Mouse (Mus musculus) CH12.LX (cell line): ENCODE data around the gene 4930415O20Rik. TPM values are rescaled to one million over a fixed set of nuclear protein-coding genes. Genes with fewer than 3 reads are reported as not detected.

Experiments used
- DNase-seq: peaks from one replicate; pipeline ENCODE4 v3.0.0-alpha.2; 2013; ENCODE audit errors: extremely low read depth
- H3K27ac ChIP-seq: 2 replicates; pipeline ENCODE4 v1.5.1; 2012; ENCODE audit warnings: low read depth, mild to moderate bottlenecking, control low read depth, moderate library complexity; ENCODE audit not compliant: insufficient read depth
- H3K27me3 ChIP-seq: replicated peaks from 2 replicates; pipeline ENCODE3; 2012; ENCODE audit warnings: inconsistent platforms
- H3K36me3 ChIP-seq, 2 experiments: replicated peaks in 1 of 2; 2 replicates each; pipeline versions ENCODE3 to v1.6.1; 2012; ENCODE audit warnings: inconsistent platforms in 1 of 2, low read length in 1 of 2, mild to moderate bottlenecking in 1 of 2, mixed read lengths in 1 of 2, moderate library complexity in 1 of 2; ENCODE audit not compliant: control insufficient read depth in 1 of 2, insufficient read depth in 1 of 2
- H3K4me1 ChIP-seq, 2 experiments: 2 replicates each; pipeline ENCODE4 v1.6.1; 2012; ENCODE audit warnings: inconsistent platforms in 1 of 2, moderate library complexity in 1 of 2; ENCODE audit not compliant: insufficient read depth in 2 of 2, control insufficient read depth in 1 of 2
- H3K4me2 ChIP-seq: 2 replicates; pipeline ENCODE4 v1.6.1; 2012; ENCODE audit warnings: low read depth, mild to moderate bottlenecking, control low read depth; ENCODE audit not compliant: poor library complexity, insufficient read depth, severe bottlenecking
- H3K4me3 ChIP-seq, 3 experiments: fragments of 150-350 bp in 1 of 3; sonication (generic) in 1 of 3; replicated peaks in 1 of 3; 2 replicates each; pipeline versions ENCODE3 to v1.5.1; 2011 to 2012; ENCODE audit warnings: low read depth in 2 of 3, low read length in 2 of 3, mild to moderate bottlenecking in 2 of 3, moderate library complexity in 2 of 3, control low read depth in 1 of 3, improper control_type of control experiment in 1 of 3, inconsistent platforms in 1 of 3, mixed read lengths in 1 of 3; ENCODE audit not compliant: poor library complexity in 1 of 3
- H3K79me2 ChIP-seq: replicated peaks from 2 replicates; pipeline ENCODE4 v1.6.1; 2012; ENCODE audit warnings: mild to moderate bottlenecking, moderate library complexity; ENCODE audit not compliant: control insufficient read depth, poor library complexity, insufficient read depth, severe bottlenecking; ENCODE audit errors: extremely low read depth
- H3K9ac ChIP-seq: 2 replicates; pipeline ENCODE4 v1.6.1; 2012; ENCODE audit warnings: low read depth, mild to moderate bottlenecking, control low read depth, moderate library complexity; ENCODE audit not compliant: insufficient read depth
- H3K9me3 ChIP-seq: replicated peaks from 2 replicates; pipeline ENCODE3; 2012; ENCODE audit warnings: low read length, inconsistent platforms, mixed read lengths
- CHD2 ChIP-seq: IDR thresholded peaks from 2 replicates; pipeline ENCODE4 v1.6.1; 2011; ENCODE audit warnings: low read length, improper control_type of control experiment
- ELF1 ChIP-seq: IDR thresholded peaks from 2 replicates; pipeline ENCODE4 v1.6.1; 2014; ENCODE audit warnings: low read depth, mild to moderate bottlenecking, inconsistent platforms, low read length, improper control_type of control experiment
- EP300 ChIP-seq: IDR thresholded peaks from 2 replicates; pipeline ENCODE4 v1.6.1; 2011; ENCODE audit warnings: low read length, improper control_type of control experiment
- ETS1 ChIP-seq: conservative IDR thresholded peaks from 2 replicates; pipeline ENCODE4 v1.6.1; 2012; ENCODE audit warnings: low read depth, mild to moderate bottlenecking, inconsistent platforms, low read length, improper control_type of control experiment, moderate library complexity
- GABPA ChIP-seq: IDR thresholded peaks from 2 replicates; pipeline ENCODE4 v1.6.1; 2012; ENCODE audit warnings: low read depth, low read length, improper control_type of control experiment, inconsistent platforms; ENCODE audit not compliant: insufficient replicate concordance
- IRF4 ChIP-seq: IDR thresholded peaks from 2 replicates; pipeline ENCODE4 v1.6.1; 2014; ENCODE audit warnings: low read depth, mild to moderate bottlenecking, inconsistent platforms, low read length, improper control_type of control experiment
- JUN ChIP-seq: IDR thresholded peaks from 2 replicates; pipeline ENCODE4 v1.6.1; 2011; ENCODE audit warnings: low read depth, mild to moderate bottlenecking, low read length, improper control_type of control experiment, moderate library complexity; ENCODE audit not compliant: insufficient read depth
- MAX ChIP-seq: IDR thresholded peaks from 2 replicates; pipeline ENCODE4 v1.6.1; 2011; ENCODE audit warnings: low read length, improper control_type of control experiment
- MEF2A ChIP-seq: IDR thresholded peaks from 2 replicates; pipeline ENCODE4 v1.6.1; 2014; ENCODE audit warnings: low read depth, mild to moderate bottlenecking, inconsistent platforms, low read length, improper control_type of control experiment, borderline replicate concordance
- NELFE ChIP-seq: IDR thresholded peaks from 2 replicates; pipeline ENCODE4 v1.6.1; 2011; ENCODE audit warnings: low read depth, low read length, improper control_type of control experiment
- NRF1 ChIP-seq: IDR thresholded peaks from 2 replicates; pipeline ENCODE4 v1.6.1; 2014; ENCODE audit warnings: low read depth, mild to moderate bottlenecking, inconsistent platforms, low read length, improper control_type of control experiment, moderate library complexity
- POLR2A ChIP-seq: IDR thresholded peaks from 2 replicates; pipeline ENCODE4 v1.6.1; 2011; ENCODE audit warnings: low read depth, mild to moderate bottlenecking, improper control_type of control experiment, low read length
- POLR2AphosphoS2 ChIP-seq: IDR thresholded peaks from 2 replicates; pipeline ENCODE4 v1.6.1; 2011; ENCODE audit warnings: low read depth, low read length, improper control_type of control experiment
- RAD21 ChIP-seq: IDR thresholded peaks from 2 replicates; pipeline ENCODE4 v1.6.1; 2011; ENCODE audit warnings: low read depth, mild to moderate bottlenecking, low read length, improper control_type of control experiment, moderate library complexity
- RCOR1 ChIP-seq: conservative IDR thresholded peaks from 2 replicates; pipeline ENCODE4 v1.6.1; 2012; ENCODE audit warnings: low read depth, mild to moderate bottlenecking, inconsistent platforms, low read length, improper control_type of control experiment
- TBP ChIP-seq: conservative IDR thresholded peaks from 2 replicates; pipeline ENCODE4 v1.6.1; 2011; ENCODE audit warnings: low read depth, low read length, improper control_type of control experiment
- TCF12 ChIP-seq: IDR thresholded peaks from 2 replicates; pipeline ENCODE4 v1.6.1; 2014; ENCODE audit warnings: low read depth, mild to moderate bottlenecking, inconsistent platforms, low read length, improper control_type of control experiment
- ZC3H11A ChIP-seq: IDR thresholded peaks from 2 replicates; pipeline ENCODE4 v1.6.1; 2012; ENCODE audit warnings: low read depth, mild to moderate bottlenecking, inconsistent platforms, low read length, improper control_type of control experiment
- ZKSCAN1 ChIP-seq: IDR thresholded peaks from 2 replicates; pipeline ENCODE4 v1.6.1; 2012; ENCODE audit warnings: low read depth, inconsistent platforms, low read length, improper control_type of control experiment, borderline replicate concordance
- ZMIZ1 ChIP-seq: IDR thresholded peaks from 2 replicates; pipeline ENCODE4 v1.6.1; 2012; ENCODE audit warnings: low read depth, mild to moderate bottlenecking, inconsistent platforms, low read length, improper control_type of control experiment
- dilution Hi-C: fragments of 300-500 bp; cut with MboI; formaldehyde crosslinking; loops from 2 replicates; pipeline ENCODE4 v1.14.3; 2020; ENCODE audit warnings: low sequenced_read_pairs; ENCODE audit not compliant: extremely low pct_unique_long_range_greater_than_20kb, extremely low pct_ligation_motif_present
- in situ Hi-C: fragments of 300-500 bp; cut with MboI; formaldehyde crosslinking; loops from 3 replicates; pipeline ENCODE4 v1.14.3; 2019; ENCODE audit warnings: low sequenced_read_pairs, low pct_ligation_motif_present, low pct_unique_long_range_greater_than_20kb, mixed read lengths
- polyA plus RNA-seq: library from polyadenylated mRNA; unstranded; fragments of >175 nt; gene quantifications from 2 replicates; pipeline ENCODE4 v1.2.1, GENCODE M21; 2012; ENCODE audit warnings: low read depth; ENCODE audit not compliant: insufficient read length
- total RNA-seq, 2 experiments: library from RNA; depleted of rRNA; stranded (reverse); fragments of 300-350 nt in 1 of 2; fragments of >200 nt in 1 of 2; gene quantifications; 2 replicates each; pipeline ENCODE4 v1.2.3; 2012 to 2014

4930415O20Rik gene
- total and polyA plus RNA-seq, 3 experiments, result not detected

DNA sequence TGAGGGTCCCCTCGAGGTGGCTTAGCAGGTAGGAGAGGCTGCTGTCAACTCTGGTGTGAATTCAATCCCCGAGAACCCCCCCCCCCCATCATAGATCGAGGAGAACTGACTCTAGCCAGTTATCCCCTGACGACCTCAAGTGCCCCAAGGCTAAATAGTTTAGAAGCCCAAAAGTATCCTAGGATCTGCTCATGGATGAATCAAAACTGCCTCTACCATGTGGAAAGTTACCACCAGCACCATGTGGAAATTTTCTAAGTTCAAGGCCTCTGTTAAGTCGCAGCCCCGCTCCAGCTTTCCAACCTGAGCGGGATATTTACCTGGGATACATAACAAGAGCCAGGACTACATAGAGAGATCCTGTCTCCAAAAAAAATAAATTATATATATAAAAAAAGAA is 1.6 kb upstream of the 4930415O20Rik start:
- Histone ChIP-seq H3K27me3 (no peaks in the 10 kb centered on the region), H3K79me2 (peaks cover 40% of the 10 kb centered on the region), H3K36me3 (peaks cover 2 to 22% of the 10 kb centered on the region in 2 experiments), H3K9me3 (no peaks in the 10 kb centered on the region), H3K27ac (no peak overlapping the region), H3K4me2 (peak overlapping the region; percentile 96), H3K4me1 (peaks cover 0 to 33% of the 10 kb centered on the region in 2 experiments; a peak in 2 of 4 replicates), H3K4me3 (peak overlapping the region in 2 of 3 experiments; percentile 56 to 93), H3K9ac (peak overlapping the region; percentile 98)
- TF ChIP-seq CHD2 (no peak), ZKSCAN1 (no peak), POLR2AphosphoS2 (no peak; the same call in 1 of the 2 replicates), ELF1 (no peak), ZC3H11A (no peak), NRF1 (no peak), RAD21 (no peak), RCOR1 (no peak), POLR2A (no peak), GABPA (no peak), TBP (no peak), MAX (no peak), IRF4 (no peak), TCF12 (no peak), NELFE (no peak), JUN (no peak), MEF2A (no peak), ZMIZ1 (no peak), ETS1 (no peak), EP300 (no peak)
- DNase-seq, result no peak
- dilution Hi-C loops, result no loop called here
- in situ Hi-C loops, result loop anchor here (5.0 kb wide), 2 partner anchors 37 to 63 kb away; partner anchors contain the start of genes Cacnb3 and Kansl2

GRCm38 (mm10) chr15:98569795-98570365 is 924 bp upstream of the 4930415O20Rik start:
- Histone ChIP-seq H3K9me3 (no peaks in the 10 kb centered on the region), H3K4me1 (peaks cover 0 to 26% of the 10 kb centered on the region in 2 experiments; a peak in 2 of 4 replicates), H3K27ac (no peak overlapping the region), H3K79me2 (peaks cover 36% of the 10 kb centered on the region), H3K4me2 (no peak overlapping the region), H3K36me3 (peaks cover 0 to 17% of the 10 kb centered on the region in 2 experiments), H3K27me3 (peaks cover under 1% of the 10 kb centered on the region), H3K4me3 (no peak overlapping the region), H3K9ac (no peak overlapping the region)
- TF ChIP-seq TCF12 (no peak), POLR2AphosphoS2 (0 out of 2 replicates have a peak, but pooled peaks have one; percentile 49), ZMIZ1 (no peak), RCOR1 (no peak), CHD2 (no peak), POLR2A (peak; percentile 19; the same call in 1 of the 2 replicates)
- DNase-seq, result no peak
- dilution Hi-C loops (no loop called here), in situ Hi-C loops (loop anchor here (5.0 kb wide), 2 partner anchors 38 to 62 kb away; partner anchors contain the start of genes Cacnb3 and Kansl2)
